Mouse (Mus musculus) MEL (cell line): ENCODE data around the gene Acoxl. TPM values are rescaled to one million over a fixed set of nuclear protein-coding genes. Genes with fewer than 3 reads are reported as not detected.
A peak's percentile ranks its signal among the peaks of the same experiment; 100 is the strongest.

Source experiments
- DNase-seq: peaks from one replicate; pipeline ENCODE4 v3.0.0; 2011; ENCODE audit warnings: low read depth, low spot score
- H3K27ac ChIP-seq: 2 replicates; pipeline ENCODE4 v1.5.1; 2012; ENCODE audit warnings: low read depth, mild to moderate bottlenecking, control low read depth, low read length, moderate library complexity; ENCODE audit not compliant: control insufficient read depth
- H3K27me3 ChIP-seq, 2 experiments: fragments of 150-350 bp in 1 of 2; sonication (generic) in 1 of 2; 2 replicates each; pipeline ENCODE4 v1.6.1; 2012; ENCODE audit warnings: low read length in 2 of 2, mild to moderate bottlenecking in 2 of 2, improper control_type of control experiment in 1 of 2, moderate library complexity in 1 of 2; ENCODE audit not compliant: insufficient read depth in 2 of 2, control insufficient read depth in 1 of 2
- H3K36me3 ChIP-seq, 2 experiments: 2 replicates each; pipeline ENCODE4 v1.6.1; 2012 to 2014; ENCODE audit warnings: low read length in 2 of 2, improper control_type of control experiment in 1 of 2, inconsistent platforms in 1 of 2, mild to moderate bottlenecking in 1 of 2; ENCODE audit not compliant: insufficient read depth in 2 of 2, control insufficient read depth in 1 of 2
- H3K4me1 ChIP-seq, 2 experiments: fragments of 150-350 bp in 1 of 2; sonication (generic) in 1 of 2; 2 replicates each; pipeline ENCODE4 v1.6.1; 2012; ENCODE audit warnings: low read length in 2 of 2, improper control_type of control experiment in 1 of 2, mild to moderate bottlenecking in 1 of 2; ENCODE audit not compliant: insufficient read depth in 2 of 2, control insufficient read depth in 1 of 2
- H3K4me3 ChIP-seq, 2 experiments: fragments of 150-350 bp in 1 of 2; sonication (generic) in 1 of 2; 2 replicates each; pipeline ENCODE4 v1.5.1; 2012; ENCODE audit warnings: low read depth in 2 of 2, low read length in 2 of 2, mild to moderate bottlenecking in 2 of 2, moderate library complexity in 2 of 2, control low read depth in 1 of 2, improper control_type of control experiment in 1 of 2; ENCODE audit not compliant: control insufficient read depth in 1 of 2, insufficient read depth in 1 of 2
- H3K79me2 ChIP-seq: 2 replicates; pipeline ENCODE4 v1.6.1; 2012; ENCODE audit warnings: mild to moderate bottlenecking, low read length, moderate library complexity; ENCODE audit not compliant: control insufficient read depth, poor library complexity, insufficient read depth
- H3K9ac ChIP-seq: 2 replicates; pipeline ENCODE4 v1.6.1; 2012; ENCODE audit warnings: low read depth, mild to moderate bottlenecking, control low read depth, low read length, moderate library complexity; ENCODE audit not compliant: control insufficient read depth, poor library complexity, severe bottlenecking
- H3K9me3 ChIP-seq: fragments of 150-350 bp; sonication (generic); replicated peaks from 2 replicates; pipeline ENCODE4 v1.6.1; 2012; ENCODE audit warnings: mild to moderate bottlenecking, low read length, improper control_type of control experiment, moderate library complexity; ENCODE audit not compliant: insufficient read depth
- CTCF ChIP-seq, 3 experiments: IDR thresholded peaks in 2 of 3; conservative IDR thresholded peaks in 1 of 3; 2 replicates each; pipeline ENCODE4 v1.5.1; 2011 to 2012; ENCODE audit warnings: low read length in 3 of 3, low read depth in 2 of 3, mild to moderate bottlenecking in 2 of 3, improper control_type of control experiment in 1 of 3, inconsistent platforms in 1 of 3, mixed read lengths in 1 of 3, moderate library complexity in 1 of 3; ENCODE audit not compliant: control insufficient read depth in 1 of 3, insufficient read depth in 1 of 3, poor library complexity in 1 of 3, severe bottlenecking in 1 of 3
- E2F4 ChIP-seq: IDR thresholded peaks from 2 replicates; pipeline ENCODE4 v1.6.1; 2011; ENCODE audit warnings: low read depth, low read length, improper control_type of control experiment, borderline replicate concordance
- EP300 ChIP-seq, 2 experiments: IDR thresholded peaks; 2 replicates each; pipeline ENCODE4 v1.6.1; 2011; ENCODE audit warnings: improper control_type of control experiment in 2 of 2, low read length in 2 of 2, low read depth in 1 of 2, mild to moderate bottlenecking in 1 of 2
- ETS1 ChIP-seq: IDR thresholded peaks from 2 replicates; pipeline ENCODE4 v1.6.1; 2012; ENCODE audit warnings: low read depth, mild to moderate bottlenecking, inconsistent platforms, low read length, improper control_type of control experiment, moderate library complexity
- JUND ChIP-seq: IDR thresholded peaks from 2 replicates; pipeline ENCODE4 v1.6.1; 2011; ENCODE audit warnings: low read depth, mild to moderate bottlenecking, improper control_type of control experiment, low read length
- KAT2A ChIP-seq: conservative IDR thresholded peaks from 2 replicates; pipeline ENCODE4 v1.6.1; 2012; ENCODE audit warnings: low read depth, low read length, improper control_type of control experiment, inconsistent platforms
- MAZ ChIP-seq: IDR thresholded peaks from 2 replicates; pipeline ENCODE4 v1.6.1; 2012; ENCODE audit warnings: low read depth, mild to moderate bottlenecking, inconsistent platforms, low read length, improper control_type of control experiment
- MXI1 ChIP-seq: IDR thresholded peaks from 2 replicates; pipeline ENCODE4 v1.6.1; 2011; ENCODE audit warnings: mild to moderate bottlenecking, low read depth, low read length, improper control_type of control experiment
- MYB ChIP-seq: IDR thresholded peaks from 2 replicates; pipeline ENCODE4 v1.6.1; 2011; ENCODE audit warnings: mild to moderate bottlenecking, low read depth, low read length, improper control_type of control experiment
- MYC ChIP-seq: IDR thresholded peaks from 2 replicates; pipeline ENCODE4 v1.6.1; 2011; ENCODE audit warnings: low read depth, mild to moderate bottlenecking, low read length, improper control_type of control experiment, moderate library complexity
- NELFE ChIP-seq: IDR thresholded peaks from 2 replicates; pipeline ENCODE4 v1.6.1; 2011; ENCODE audit warnings: low read depth, low read length, improper control_type of control experiment
- NRF1 ChIP-seq: IDR thresholded peaks from 2 replicates; pipeline ENCODE4 v1.6.1; 2014; ENCODE audit warnings: low read depth, mild to moderate bottlenecking, inconsistent platforms, low read length, improper control_type of control experiment, moderate library complexity; ENCODE audit not compliant: poor library complexity, insufficient read depth, severe bottlenecking
- POLR2AphosphoS2 ChIP-seq: IDR thresholded peaks from 2 replicates; pipeline ENCODE4 v1.6.1; 2011; ENCODE audit warnings: low read length, improper control_type of control experiment
- RAD21 ChIP-seq: IDR thresholded peaks from 2 replicates; pipeline ENCODE4 v1.6.1; 2011; ENCODE audit warnings: mild to moderate bottlenecking, low read depth, low read length, improper control_type of control experiment
- RCOR1 ChIP-seq: IDR thresholded peaks from 2 replicates; pipeline ENCODE4 v1.6.1; 2012; ENCODE audit warnings: low read depth, mild to moderate bottlenecking, inconsistent platforms, low read length, improper control_type of control experiment
- SIN3A ChIP-seq: IDR thresholded peaks from 2 replicates; pipeline ENCODE4 v1.6.1; 2012; ENCODE audit warnings: low read length, improper control_type of control experiment, inconsistent platforms
- SMC3 ChIP-seq: IDR thresholded peaks from 2 replicates; pipeline ENCODE4 v1.6.1; 2011; ENCODE audit warnings: low read depth, low read length, improper control_type of control experiment
- TAL1 ChIP-seq: IDR thresholded peaks from 2 replicates; pipeline ENCODE4 v1.6.1; 2012; ENCODE audit warnings: mild to moderate bottlenecking, inconsistent platforms, low read length, moderate library complexity, mixed read lengths
- TCF12 ChIP-seq: IDR thresholded peaks from 2 replicates; pipeline ENCODE4 v1.6.1; 2014; ENCODE audit warnings: low read depth, mild to moderate bottlenecking, inconsistent platforms, low read length, improper control_type of control experiment, moderate library complexity
- UBTF ChIP-seq: IDR thresholded peaks from 2 replicates; pipeline ENCODE4 v1.6.1; 2012; ENCODE audit warnings: low read depth, mild to moderate bottlenecking, inconsistent platforms, low read length, improper control_type of control experiment, moderate library complexity, borderline replicate concordance; ENCODE audit not compliant: insufficient read depth
- USF2 ChIP-seq, 2 experiments: IDR thresholded peaks; 2 replicates each; pipeline ENCODE4 v1.6.1; 2011 to 2012; ENCODE audit warnings: improper control_type of control experiment in 2 of 2, low read length in 2 of 2, borderline replicate concordance in 1 of 2, inconsistent platforms in 1 of 2, low read depth in 1 of 2, mild to moderate bottlenecking in 1 of 2; ENCODE audit not compliant: insufficient read depth in 1 of 2
- ZC3H11A ChIP-seq: IDR thresholded peaks from 2 replicates; pipeline ENCODE4 v1.6.1; 2012; ENCODE audit warnings: low read depth, mild to moderate bottlenecking, inconsistent platforms, low read length, improper control_type of control experiment
- ZKSCAN1 ChIP-seq: IDR thresholded peaks from 2 replicates; pipeline ENCODE4 v1.6.1; 2012; ENCODE audit warnings: low read depth, mild to moderate bottlenecking, inconsistent platforms, low read length, improper control_type of control experiment, moderate library complexity
- polyA plus RNA-seq, 2 experiments: library from polyadenylated mRNA; stranded (reverse) in 1 of 2; unstranded in 1 of 2; fragments of >175 nt in 1 of 2; fragments of >200 nt in 1 of 2; gene quantifications; 2 replicates each; pipeline versions ENCODE4 v1.2.1 to v1.2.4; 2012; ENCODE audit warnings: low replicate concordance in 2 of 2, low read depth in 1 of 2; ENCODE audit not compliant: insufficient read length in 2 of 2, insufficient read depth in 1 of 2, missing spikeins in 1 of 2
- total RNA-seq: library from RNA; depleted of rRNA; stranded (reverse); fragments of 300-350 nt; gene quantifications from 2 replicates; pipeline ENCODE4 v1.2.3, GENCODE M21; 2012

The Acoxl gene
- total and polyA plus RNA-seq, 3 experiments, result 0.31 to 0.39 TPM; not detected in 1

DNA sequence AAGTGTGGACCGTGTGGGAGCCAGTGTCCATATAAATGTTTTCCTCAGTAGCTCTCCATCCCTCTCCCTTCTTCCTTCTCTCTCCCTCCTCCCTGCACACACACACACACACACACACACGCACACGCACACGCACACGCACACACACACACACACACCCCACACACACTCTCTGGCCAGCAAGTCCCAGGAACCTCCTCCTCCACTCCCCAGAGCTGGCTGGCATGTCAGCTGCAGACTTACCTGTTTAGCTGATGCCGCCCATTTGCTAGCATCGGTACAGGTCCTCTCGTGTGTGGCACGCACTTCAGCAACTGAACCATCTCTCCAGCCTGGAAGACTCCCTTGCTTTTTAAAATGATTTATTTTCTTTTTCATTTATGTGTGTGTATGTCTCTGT is 280.3 kb downstream of the Acoxl start:
- Histone ChIP-seq H3K9me3 (no peaks in the 10 kb centered on the region), H3K4me3 (no peak overlapping the region), H3K4me1 (peaks cover 0 to 2% of the 10 kb centered on the region in 2 experiments; a peak in 1 of 4 replicates), H3K79me2 (no peaks in the 10 kb centered on the region), H3K27ac (no peak overlapping the region), H3K36me3 (no peaks in the 10 kb centered on the region; a peak in 1 of 4 replicates), H3K9ac (no peak overlapping the region), H3K27me3 (no peaks in the 10 kb centered on the region)
- TF ChIP-seq ZC3H11A (no peak), MAZ (no peak), POLR2AphosphoS2 (no peak), EP300 (IDR thresholded peaks at IDR 0.05; ENCODE audit: low read depth in 1 of 2, low read length in 2 of 2) (no peak), UBTF (no peak), MYB (no peak), MXI1 (no peak), TAL1 (no peak), ETS1 (no peak), JUND (no peak), RAD21 (no peak), E2F4 (no peak), RCOR1 (no peak), TCF12 (no peak), NELFE (no peak), SIN3A (no peak), MYC (no peak), USF2 (IDR thresholded peaks at IDR 0.05; ENCODE audit: borderline replicate concordance in 1 of 2, insufficient read depth in 1 of 2, low read depth in 1 of 2, low read length in 2 of 2) (no peak), NRF1 (no peak), ZKSCAN1 (no peak)
- DNase-seq, result no peak

DNA sequence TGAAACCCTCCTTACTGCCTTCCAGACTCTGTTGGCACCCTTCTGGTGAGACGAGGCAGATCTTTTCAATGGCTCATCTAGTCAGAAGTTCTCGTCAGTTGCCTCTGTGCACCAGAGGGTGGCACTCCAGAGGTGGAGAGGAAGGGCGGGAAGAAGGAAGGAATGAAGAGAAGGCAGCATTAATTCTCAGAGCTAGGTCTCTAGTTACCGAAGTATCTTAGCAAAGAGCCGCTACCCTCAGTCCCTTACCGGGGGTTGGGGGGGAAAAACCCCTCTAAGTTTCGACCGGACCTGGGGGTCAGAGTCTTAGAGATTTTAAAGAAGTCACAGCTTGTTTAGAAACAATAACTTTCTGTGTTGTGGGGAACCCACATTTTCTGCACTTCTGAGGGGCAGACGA is 283.8 kb downstream of the Acoxl start:
- Histone ChIP-seq H3K79me2 (no peaks in the 10 kb centered on the region), H3K9me3 (no peaks in the 10 kb centered on the region), H3K9ac (peak overlapping the region; percentile 38; the same call in 1 of the 2 replicates), H3K4me1 (peaks cover 0 to 5% of the 10 kb centered on the region in 2 experiments; a peak in 1 of 4 replicates), H3K27ac (no peak overlapping the region), H3K36me3 (no peaks in the 10 kb centered on the region; a peak in 1 of 4 replicates), H3K4me3 (no peak overlapping the region), H3K27me3 (no peaks in the 10 kb centered on the region)
- peak; percentile 79 for DNase-seq
- TF ChIP-seq KAT2A (no peak), ZC3H11A (peak; percentile 85), UBTF (no peak), MYC (no peak), USF2 (IDR thresholded peaks at IDR 0.05; ENCODE audit: borderline replicate concordance in 1 of 2, insufficient read depth in 1 of 2, low read depth in 1 of 2, low read length in 2 of 2) (no peak), MAZ (no peak), CTCF (IDR thresholded peaks at IDR 0.05 in 2 of 3, conservative IDR thresholded peaks at IDR 0.05 in 1 of 3; ENCODE audit: control insufficient read depth in 1 of 3, insufficient read depth in 1 of 3, low read depth in 2 of 3, low read length in 3 of 3, poor library complexity in 1 of 3, severe bottlenecking in 1 of 3) (peak; percentile 53 to 83 (median 67)), RAD21 (peak; percentile 81), E2F4 (no peak), SMC3 (peak; percentile 96), SIN3A (0 out of 2 replicates have a peak, but pooled peaks have one; percentile 26)
